Mouse (Mus musculus) MEL (cell line): Measurements from ENCODE around the gene Pard3b.

Source experiments
- CTCF ChIP-seq, 3 experiments: IDR thresholded peaks in 2 of 3; conservative IDR thresholded peaks in 1 of 3; 2 replicates each; pipeline ENCODE4 v1.5.1; 2011 to 2012; ENCODE audit warnings: low read length in 3 of 3, low read depth in 2 of 3, mild to moderate bottlenecking in 2 of 3, improper control_type of control experiment in 1 of 3, inconsistent platforms in 1 of 3, mixed read lengths in 1 of 3, moderate library complexity in 1 of 3; ENCODE audit not compliant: control insufficient read depth in 1 of 3, insufficient read depth in 1 of 3, poor library complexity in 1 of 3, severe bottlenecking in 1 of 3
- E2F4 ChIP-seq: IDR thresholded peaks from 2 replicates; pipeline ENCODE4 v1.6.1; 2011; ENCODE audit warnings: low read depth, low read length, improper control_type of control experiment, borderline replicate concordance
- ELF1 ChIP-seq: IDR thresholded peaks from 2 replicates; pipeline ENCODE4 v1.6.1; 2014; ENCODE audit warnings: low read depth, mild to moderate bottlenecking, inconsistent platforms, low read length, improper control_type of control experiment, moderate library complexity
- ETS1 ChIP-seq: IDR thresholded peaks from 2 replicates; pipeline ENCODE4 v1.6.1; 2012; ENCODE audit warnings: low read depth, mild to moderate bottlenecking, inconsistent platforms, low read length, improper control_type of control experiment, moderate library complexity
- HCFC1 ChIP-seq: IDR thresholded peaks from 2 replicates; pipeline ENCODE4 v1.6.1; 2012; ENCODE audit warnings: low read depth, mild to moderate bottlenecking, inconsistent platforms, low read length, improper control_type of control experiment, moderate library complexity
- POLR2A ChIP-seq, 2 experiments: IDR thresholded peaks; 2 replicates each; pipeline ENCODE4 v1.6.1; 2011 to 2012; ENCODE audit warnings: low read length in 2 of 2, mild to moderate bottlenecking in 2 of 2, control low read depth in 1 of 2, improper control_type of control experiment in 1 of 2, low read depth in 1 of 2, moderate library complexity in 1 of 2; ENCODE audit not compliant: control insufficient read depth in 1 of 2, insufficient read depth in 1 of 2, poor library complexity in 1 of 2
- TCF12 ChIP-seq: IDR thresholded peaks from 2 replicates; pipeline ENCODE4 v1.6.1; 2014; ENCODE audit warnings: low read depth, mild to moderate bottlenecking, inconsistent platforms, low read length, improper control_type of control experiment, moderate library complexity
- ZNF384 ChIP-seq: IDR thresholded peaks from 2 replicates; pipeline ENCODE4 v1.6.1; 2012; ENCODE audit warnings: low read depth, mild to moderate bottlenecking, inconsistent platforms, low read length, improper control_type of control experiment

- no peak for TF ChIP-seq TCF12
- TF ChIP-seq CTCF (IDR thresholded peaks at IDR 0.05 in 2 of 3, conservative IDR thresholded peaks at IDR 0.05 in 1 of 3; ENCODE audit: control insufficient read depth in 1 of 3, insufficient read depth in 1 of 3, low read depth in 2 of 3, low read length in 3 of 3, poor library complexity in 1 of 3, severe bottlenecking in 1 of 3) = no peak
- no peak for TF ChIP-seq POLR2A (IDR thresholded peaks at IDR 0.05; ENCODE audit: control insufficient read depth in 1 of 2, insufficient read depth in 1 of 2, low read depth in 1 of 2, low read length in 2 of 2, poor library complexity in 1 of 2)
- TF ChIP-seq ZNF384 = no peak
- TF ChIP-seq ELF1 = no peak
- TF ChIP-seq ETS1 = no peak
- no peak for TF ChIP-seq HCFC1
- TF ChIP-seq E2F4 = no peak
These were observed 236.3 kb downstream of the Pard3b start for GRCm38 (mm10) chr1:61874875-61875274.
